Mouse (Mus musculus): ENCODE results near the gene Vmn2r69. TPM values are rescaled to one million over a fixed set of nuclear protein-coding genes. Genes with fewer than 3 reads are reported as not detected.

Gene Vmn2r69
- polyA plus RNA-seq (2012; rRNA removed), result 0.01 and 0.06 TPM in 2 replicates

GRCm38 (mm10) chr7:85415820-85416219 lies at the start of gene Vmn2r69:
Vmn2r69 (minus strand) TSS chr7:85415920.
- Histone ChIP-seq H3K36me3 (ENCODE audit: control insufficient read depth, insufficient read depth, low read length) (no peaks in the 10 kb centered on the region), H3K4me3 (ENCODE audit: control insufficient read depth, low read depth, low read length) (no peak within 1 kb of the TSS), H3K27ac (ENCODE audit: control insufficient read depth, insufficient read depth, low read depth, low read length) (no peak within 1 kb of the TSS), H3K4me1 (ENCODE audit: control insufficient read depth, insufficient read depth, low read length) (no peaks in the 10 kb centered on the region), H3K27me3 (ENCODE audit: control insufficient read depth, insufficient read depth, low read length) (no peaks in the 10 kb centered on the region)
- no peak for TF ChIP-seq CTCF (IDR thresholded peaks at IDR 0.05; ENCODE audit: control insufficient read depth, insufficient read depth, insufficient replicate concordance, low read depth, low read length)
- no peak for TF ChIP-seq POLR2A (IDR thresholded peaks at IDR 0.05; ENCODE audit: control insufficient read depth, low read depth, low read length)

Other genes with a start within 250 kb of the Vmn2r69 start
- gene Vmn2r68, start 178.1 kb downstream of the Vmn2r69 start, polyA plus RNA-seq (2012; rRNA removed), result 0.22 and 0.46 TPM in 2 replicates
- gene Vmn2r71, start 147.2 kb upstream of the Vmn2r69 start, polyA plus RNA-seq (2012; rRNA removed), result 0.23 and 0.43 TPM in 2 replicates
- not detected in 2 replicates for gene Vmn2r70, start 153.3 kb upstream of the Vmn2r69 start, polyA plus RNA-seq (2012; rRNA removed)